11 mouse cellular contexts compared by ENCODE assay signal in genomic region chr5:66139634-66140295, GRCm38 (mm10). TPM values are rescaled to one million over a fixed set of nuclear protein-coding genes. Genes with fewer than 3 reads are reported as not detected.
A peak's percentile ranks its signal among the peaks of the same experiment; 100 is the strongest.
DNase-seq lines count a peak whose midpoint lies in the region; ATAC-seq and TF ChIP-seq lines count a peak whose summit lies in the region.
"Had no signal": no experiment of that assay in that cellular context is flagged by ENCODE, and none has a peak within 500 bp of the region (broad histone marks: within the 10 kb centered on the region; RNA-seq: fewer than 3 reads in every experiment).

No protein-coding gene starts in this region.

- no peaks in the 10 kb centered on the region; the same call in 1 of the 2 replicates for H3K4me1 ChIP-seq in lung, postnatal 0 days (ENCODE audit: insufficient read depth, low read depth, low read length)
- peaks cover 5% of the 10 kb centered on the region; the same call in 1 of the 2 replicates for H3K4me1 ChIP-seq in thymus, adult 2 months (replicated peaks; ENCODE audit: control insufficient read depth, insufficient read depth, low read length)
- H3K4me1 ChIP-seq: hindbrain, embryonic 13.5 days had no signal

- H3K9me3 ChIP-seq in lung, postnatal 0 days (ENCODE audit: low read length): no peaks in the 10 kb centered on the region
- H3K9me3 ChIP-seq: hindbrain, embryonic 13.5 days had no signal

- intact Hi-C loops in heart, postnatal 10 days (cut with DNase I): no loop called here
- intact Hi-C loops in left cerebral cortex, postnatal 25 days (cut with DNase I): no loop called here

- 27% methylated on average over 6 of the region's 6 CpGs for WGBS in lung, postnatal 0 days
- WGBS in thymus, adult 2 months: 37% methylated on average over 6 of the region's 6 CpGs

- no peaks in the 10 kb centered on the region for H3K36me3 ChIP-seq in lung, postnatal 0 days (ENCODE audit: insufficient read depth, low read length)
- no peaks in the 10 kb centered on the region for H3K36me3 ChIP-seq in thymus, adult 2 months (ENCODE audit: control insufficient read depth, insufficient read depth, low read length)
- H3K36me3 ChIP-seq: hindbrain, embryonic 13.5 days had no signal

- no peaks in the 10 kb centered on the region for H3K27me3 ChIP-seq in lung, postnatal 0 days (replicated peaks; ENCODE audit: insufficient read depth, low read length)
- H3K27me3 ChIP-seq in thymus, adult 2 months (ENCODE audit: control insufficient read depth, insufficient read depth, low read length): no peaks in the 10 kb centered on the region

- TF ChIP-seq EP300 in lung, postnatal 0 days (IDR thresholded peaks at IDR 0.05): no peak

- TF ChIP-seq POLR2A in thymus, adult 2 months (IDR thresholded peaks at IDR 0.05; ENCODE audit: control insufficient read depth, extremely low read depth, insufficient read depth, low read length, poor library complexity): no peak

- no peak for TF ChIP-seq CTCF in lung, postnatal 0 days (IDR thresholded peaks at IDR 0.05)
- no peak for TF ChIP-seq CTCF in thymus, adult 2 months (IDR thresholded peaks at IDR 0.05; ENCODE audit: borderline replicate concordance, control insufficient read depth, extremely low read depth, insufficient read depth, low read length, poor library complexity)

- no peak overlapping the region for H3K4me3 ChIP-seq in lung, postnatal 0 days (ENCODE audit: low read depth, low read length)
- no peak overlapping the region for H3K4me3 ChIP-seq in thymus, adult 2 months (ENCODE audit: control insufficient read depth, insufficient read depth, low read length)
- H3K4me3 ChIP-seq: hindbrain, embryonic 13.5 days had no signal

- H3K27ac ChIP-seq in lung, postnatal 0 days (ENCODE audit: low read length): peak overlapping the region; percentile 26; the same call in 1 of the 2 replicates
- no peak overlapping the region for H3K27ac ChIP-seq in thymus, adult 2 months (ENCODE audit: control insufficient read depth, insufficient read depth, low read length)
- H3K27ac ChIP-seq: hindbrain, embryonic 13.5 days; liver, embryonic 14.5 days had no signal

- peak; percentile 33 for DNase-seq in lung, postnatal 0 days (ENCODE audit: low spot score)
- no peak for DNase-seq in lung, adult 18-20 months
- peak; percentile 44 to 76 for DNase-seq in kidney, postnatal 25 days
- no peak for DNase-seq in thymus, adult 2 months
- no peak for DNase-seq in heart, postnatal 10 days
- DNase-seq in left cerebral cortex, postnatal 25 days (ENCODE audit: low spot score in 2 of 2): no peak
- no peak for DNase-seq in cerebellum, adult 9-11 months

- no peak overlapping the region for H3K9ac ChIP-seq in lung, postnatal 0 days (replicated peaks; ENCODE audit: low read depth)
- H3K9ac ChIP-seq: hindbrain, embryonic 13.5 days; liver, embryonic 14.5 days had no signal

- H3K4me2 ChIP-seq in lung, postnatal 0 days (replicated peaks; ENCODE audit: low read depth, low read length): no peak overlapping the region
- H3K4me2 ChIP-seq: hindbrain, embryonic 13.5 days had no signal

- ATAC-seq in lung, postnatal 0 days: peak; percentile 37; the same call in 1 of the 2 replicates
- ATAC-seq in hematopoietic stem cell, adult 5-6 weeks (replicated peaks in 1 of 2; ENCODE audit: insufficient read depth in 1 of 2, low FRiP score in 2 of 2, low TSS enrichment in 1 of 2, low read depth in 1 of 2, poor library complexity in 2 of 2, severe bottlenecking in 2 of 2): peak; percentile 64 to 77
- ATAC-seq: forebrain, embryonic 16.5 days had no signal

RNA-seq across cellular contexts. Expression of gene Rbm47, which starts 33.2 kb away (rescaled TPM):
- 41.5 and 50.2 TPM in 2 replicates for polyA plus RNA-seq in lung, postnatal 0 days (2015; fragmentation: Nextera tagmentation; extraction: Ambion mirVana)
- 1.9 and 8.6 TPM in 2 replicates for total RNA-seq in hematopoietic stem cell, adult 5-6 weeks (2017)
- polyA plus RNA-seq in thymus, adult 2 months (2012; rRNA removed): 12.6 and 12.7 TPM in 2 replicates
- 1 to 10 TPM; 2.3 to 3.7 TPM for total RNA-seq in heart, postnatal 10 days (2021)
- total RNA-seq in left cerebral cortex, postnatal 25 days (2021): 1 to 10 TPM; 1.5 to 2.5 TPM

Comparison
In these comparisons a context has a peak if more than half of its experiments do, and no peak if none do; other contexts are left out.
1. DNase-seq: peak in lung, postnatal 0 days (single experiment) and kidney, postnatal 25 days (2 of 2); none in lung, adult 18-20 months (0 of 2), thymus, adult 2 months (single experiment), heart, postnatal 10 days (0 of 2), left cerebral cortex, postnatal 25 days (0 of 2) and cerebellum, adult 9-11 months (single experiment).